Mouse (Mus musculus): Measurements from ENCODE around the gene Pcdh9. TPM values are rescaled to one million over a fixed set of nuclear protein-coding genes. Genes with fewer than 3 reads are reported as not detected.

Gene Pcdh9
- polyA plus RNA-seq, 1 experiment from 2014 or later = 40.4 TPM

DNA sequence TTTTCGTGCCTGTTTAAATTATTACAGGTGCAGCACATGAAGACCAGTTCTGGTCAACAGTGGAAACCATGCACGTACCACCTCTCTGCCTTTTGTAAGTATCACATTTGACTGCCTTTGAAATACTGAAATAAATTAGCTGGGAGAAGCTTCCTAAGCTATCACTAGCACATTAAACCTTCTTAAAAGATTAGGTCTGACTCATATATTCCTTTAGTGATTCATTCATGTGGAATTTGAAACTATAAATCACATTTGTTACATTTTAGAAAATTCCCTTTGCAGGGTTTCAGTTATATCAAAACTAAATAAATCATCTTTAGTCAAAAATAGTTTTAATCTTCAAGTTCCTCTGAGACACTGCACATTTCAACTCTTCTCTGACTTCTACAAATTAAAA lies 722.1 kb downstream of the Pcdh9 start:
- H3K36me3 ChIP-seq (ENCODE audit: control insufficient read depth, insufficient read depth, low read length) = no peaks in the 10 kb centered on the region
- H3K4me1 ChIP-seq (ENCODE audit: control insufficient read depth, insufficient read depth, low read length) = no peaks in the 10 kb centered on the region
- DNase-seq (ENCODE audit: low spot score, missing footprints) (no peak), ATAC-seq (ENCODE audit: low FRiP score) (no peak)
- no peak overlapping the region for H3K4me3 ChIP-seq (ENCODE audit: low read depth, low read length)
- no peaks in the 10 kb centered on the region for H3K9me3 ChIP-seq (ENCODE audit: control insufficient read depth, low read length)
- H3K4me2 ChIP-seq = no peak overlapping the region
- no peak overlapping the region for H3K27ac ChIP-seq (ENCODE audit: low read depth, low read length)
- H3K27me3 ChIP-seq (ENCODE audit: control insufficient read depth, insufficient read depth, low read length) = no peaks in the 10 kb centered on the region
- no peak overlapping the region for H3K9ac ChIP-seq (ENCODE audit: low read length)
- WGBS = 62% methylated on average over 2 of the region's 2 CpGs

DNA sequence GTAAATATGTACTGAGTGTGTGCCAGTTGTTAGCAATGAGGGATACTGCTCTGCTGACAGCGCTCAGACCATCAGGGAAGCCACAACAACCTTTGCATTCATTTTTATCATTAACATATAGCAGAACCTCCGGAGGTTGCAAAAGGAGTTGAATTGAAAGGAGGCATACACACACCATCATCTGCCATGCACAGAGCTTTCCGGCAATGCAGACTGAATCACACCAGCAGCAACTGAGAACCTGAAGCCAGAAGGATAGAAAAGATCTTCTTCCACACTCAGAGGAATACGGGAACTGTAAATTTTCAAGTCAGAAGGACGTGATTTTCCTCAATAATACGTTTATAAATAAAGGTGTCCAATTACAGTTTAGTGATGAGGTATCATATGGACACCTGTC lies 747.1 kb downstream of the Pcdh9 start:
- H3K36me3 ChIP-seq (ENCODE audit: control insufficient read depth, insufficient read depth, low read length) = no peaks in the 10 kb centered on the region
- no peak overlapping the region for H3K4me2 ChIP-seq
- no peak overlapping the region for H3K9ac ChIP-seq (ENCODE audit: low read length)
- no peak for ATAC-seq (ENCODE audit: low FRiP score)
- H3K4me3 ChIP-seq (ENCODE audit: low read depth, low read length) = no peak overlapping the region
- 86% methylated on average over 6 of the region's 6 CpGs for WGBS
- no peaks in the 10 kb centered on the region for H3K9me3 ChIP-seq (ENCODE audit: control insufficient read depth, low read length)
- DNase-seq (ENCODE audit: low spot score, missing footprints) = peak; percentile 61
- no peak overlapping the region for H3K27ac ChIP-seq (ENCODE audit: low read depth, low read length)
- H3K4me1 ChIP-seq (ENCODE audit: control insufficient read depth, insufficient read depth, low read length) = no peaks in the 10 kb centered on the region
- no peaks in the 10 kb centered on the region for H3K27me3 ChIP-seq (ENCODE audit: control insufficient read depth, insufficient read depth, low read length)

DNA sequence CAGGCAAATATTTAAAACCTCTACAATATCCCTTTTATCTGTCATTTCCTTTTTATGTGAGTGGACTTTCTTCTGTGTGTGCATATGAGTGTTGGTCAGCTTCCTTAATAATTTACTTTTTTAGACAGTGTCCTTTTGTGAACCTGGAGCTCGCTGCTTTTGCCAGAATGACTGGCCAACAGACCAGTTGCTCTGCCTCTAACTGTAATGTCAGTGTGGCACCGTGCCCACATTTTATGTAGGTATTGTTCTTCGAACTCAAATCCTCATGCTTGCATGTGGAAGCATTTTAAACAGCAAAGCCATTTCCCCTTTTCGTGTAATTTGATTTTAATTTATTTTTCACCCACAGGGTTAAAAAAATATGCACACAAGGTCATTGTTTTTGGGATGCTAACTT lies 748.4 kb downstream of the Pcdh9 start:
- Histone ChIP-seq H3K9ac (ENCODE audit: low read length) (no peak overlapping the region), H3K27ac (ENCODE audit: low read depth, low read length) (no peak overlapping the region), H3K4me2 (no peak overlapping the region), H3K4me3 (ENCODE audit: low read depth, low read length) (no peak overlapping the region), H3K4me1 (ENCODE audit: control insufficient read depth, insufficient read depth, low read length) (no peaks in the 10 kb centered on the region), H3K9me3 (ENCODE audit: control insufficient read depth, low read length) (no peaks in the 10 kb centered on the region), H3K36me3 (ENCODE audit: control insufficient read depth, insufficient read depth, low read length) (no peaks in the 10 kb centered on the region), H3K27me3 (ENCODE audit: control insufficient read depth, insufficient read depth, low read length) (no peaks in the 10 kb centered on the region)
- WGBS = 91% methylated on average over 4 of the region's 4 CpGs
- DNase-seq (ENCODE audit: low spot score, missing footprints) = no peak
- ATAC-seq (ENCODE audit: low FRiP score) = no peak

DNA sequence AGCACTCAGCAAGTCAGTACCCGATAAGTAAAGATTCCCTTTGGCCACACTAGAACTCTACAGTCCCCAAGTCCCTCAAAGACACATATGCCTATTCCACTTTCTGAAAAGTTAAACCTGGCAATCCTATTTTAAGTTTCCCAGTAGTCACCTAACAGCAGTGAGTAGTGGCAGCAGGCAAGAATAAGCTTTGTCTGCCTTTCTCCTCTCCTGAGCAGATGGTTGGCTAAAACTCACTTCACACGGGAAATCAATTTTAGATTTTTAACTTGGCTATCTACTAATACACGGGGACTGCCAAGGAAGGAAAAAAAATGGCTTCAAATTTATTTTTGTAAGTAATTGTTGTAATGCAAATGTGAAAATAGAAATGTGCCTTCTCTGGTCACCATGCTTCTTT lies 763.5 kb downstream of the Pcdh9 start:
- no peaks in the 10 kb centered on the region for H3K4me1 ChIP-seq (ENCODE audit: control insufficient read depth, insufficient read depth, low read length)
- H3K36me3 ChIP-seq (ENCODE audit: control insufficient read depth, insufficient read depth, low read length) = no peaks in the 10 kb centered on the region
- H3K27me3 ChIP-seq (ENCODE audit: control insufficient read depth, insufficient read depth, low read length) = no peaks in the 10 kb centered on the region
- H3K4me3 ChIP-seq (ENCODE audit: low read depth, low read length) = no peak overlapping the region
- no peaks in the 10 kb centered on the region for H3K9me3 ChIP-seq (ENCODE audit: control insufficient read depth, low read length)
- no peak overlapping the region for H3K27ac ChIP-seq (ENCODE audit: low read depth, low read length)
- WGBS = 87% methylated on average over 3 of the region's 3 CpGs
- H3K9ac ChIP-seq (ENCODE audit: low read length) = no peak overlapping the region
- no peak overlapping the region for H3K4me2 ChIP-seq
- ATAC-seq (ENCODE audit: low FRiP score) (no peak), DNase-seq (ENCODE audit: low spot score, missing footprints) (peak; percentile 69)

DNA sequence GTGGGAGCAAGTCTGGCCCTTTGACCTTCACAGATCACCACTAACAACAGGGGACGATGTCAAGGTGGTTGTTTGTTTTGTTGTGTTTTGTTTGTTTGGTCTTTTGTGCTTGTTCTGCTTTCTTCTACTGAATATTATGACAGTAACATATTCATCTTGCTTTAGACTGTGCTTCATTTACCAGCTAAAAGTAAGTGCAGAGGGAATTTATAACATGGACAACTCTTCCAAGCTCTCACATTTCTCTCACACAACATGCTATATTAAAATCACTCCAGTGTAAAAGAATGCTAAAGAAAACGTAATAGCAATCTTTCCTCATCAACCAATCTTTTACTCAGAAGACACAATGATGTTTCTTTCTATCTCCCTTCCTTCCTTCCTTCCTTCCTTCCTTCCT lies 787.7 kb downstream of the Pcdh9 start:
- 71% methylated on average over 2 of the region's 2 CpGs for WGBS
- no peak overlapping the region for H3K9ac ChIP-seq (ENCODE audit: low read length)
- H3K27ac ChIP-seq (ENCODE audit: low read depth, low read length) = no peak overlapping the region
- no peaks in the 10 kb centered on the region for H3K9me3 ChIP-seq (ENCODE audit: control insufficient read depth, low read length)
- H3K4me1 ChIP-seq (ENCODE audit: control insufficient read depth, insufficient read depth, low read length) = no peaks in the 10 kb centered on the region
- no peaks in the 10 kb centered on the region for H3K36me3 ChIP-seq (ENCODE audit: control insufficient read depth, insufficient read depth, low read length)
- no peak overlapping the region for H3K4me2 ChIP-seq
- H3K4me3 ChIP-seq (ENCODE audit: low read depth, low read length) = no peak overlapping the region
- ATAC-seq (ENCODE audit: low FRiP score) (no peak), DNase-seq (ENCODE audit: low spot score, missing footprints) (peak; percentile 72)
- no peaks in the 10 kb centered on the region for H3K27me3 ChIP-seq (ENCODE audit: control insufficient read depth, insufficient read depth, low read length)

DNA sequence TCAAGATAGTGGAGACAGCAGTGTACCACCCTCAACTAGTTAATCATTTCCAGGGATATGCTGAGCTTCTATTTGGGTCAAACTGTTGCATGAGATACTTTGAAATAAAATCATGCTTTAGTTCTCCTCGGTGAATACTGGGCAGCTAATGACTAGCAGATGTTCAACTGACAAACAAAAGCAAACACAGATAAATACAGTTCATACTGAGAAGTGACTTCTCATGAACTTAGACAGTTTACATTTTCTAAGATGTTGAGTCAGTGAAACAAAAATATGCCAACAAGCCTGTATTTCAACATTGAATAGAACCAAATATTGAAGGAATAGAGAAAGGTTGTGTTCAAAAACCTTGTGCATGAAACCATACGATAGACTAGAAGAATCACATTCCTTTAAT lies 795.4 kb downstream of the Pcdh9 start:
- no peak overlapping the region for H3K27ac ChIP-seq (ENCODE audit: low read depth, low read length)
- ATAC-seq (ENCODE audit: low FRiP score) (no peak), DNase-seq (ENCODE audit: low spot score, missing footprints) (peak; percentile 73)
- no peaks in the 10 kb centered on the region for H3K36me3 ChIP-seq (ENCODE audit: control insufficient read depth, insufficient read depth, low read length)
- no peak overlapping the region for H3K9ac ChIP-seq (ENCODE audit: low read length)
- no peaks in the 10 kb centered on the region for H3K9me3 ChIP-seq (ENCODE audit: control insufficient read depth, low read length)
- no peak overlapping the region for H3K4me2 ChIP-seq
- H3K27me3 ChIP-seq (ENCODE audit: control insufficient read depth, insufficient read depth, low read length) = no peaks in the 10 kb centered on the region
- WGBS = 74% methylated on average over 2 of the region's 2 CpGs
- H3K4me1 ChIP-seq (ENCODE audit: control insufficient read depth, insufficient read depth, low read length) = no peaks in the 10 kb centered on the region
- no peak overlapping the region for H3K4me3 ChIP-seq (ENCODE audit: low read depth, low read length)

DNA sequence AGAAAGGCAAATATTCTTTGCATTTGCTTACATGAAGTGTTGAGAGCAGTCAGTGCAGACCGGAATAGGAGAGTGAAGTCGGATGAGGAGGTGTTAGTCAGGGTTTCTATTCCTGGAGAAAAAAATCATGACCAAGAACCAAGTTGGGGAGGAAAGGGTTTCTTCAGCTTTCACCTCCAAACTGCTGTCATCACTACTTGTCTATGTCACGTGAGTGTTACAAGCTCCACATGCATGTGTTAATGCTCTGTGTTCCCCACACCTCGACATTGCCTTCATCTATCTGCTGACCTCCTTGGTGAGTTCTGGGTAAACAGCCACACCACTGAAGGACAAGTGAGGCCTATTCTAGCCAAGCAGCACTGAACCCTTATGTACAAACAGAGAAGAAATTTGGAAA lies 797.7 kb downstream of the Pcdh9 start:
- no peak overlapping the region for H3K27ac ChIP-seq (ENCODE audit: low read depth, low read length)
- H3K4me1 ChIP-seq (ENCODE audit: control insufficient read depth, insufficient read depth, low read length) = no peaks in the 10 kb centered on the region
- ATAC-seq (ENCODE audit: low FRiP score) = no peak
- no peak overlapping the region for H3K4me3 ChIP-seq (ENCODE audit: low read depth, low read length)
- H3K36me3 ChIP-seq (ENCODE audit: control insufficient read depth, insufficient read depth, low read length) = no peaks in the 10 kb centered on the region
- H3K27me3 ChIP-seq (ENCODE audit: control insufficient read depth, insufficient read depth, low read length) = no peaks in the 10 kb centered on the region
- H3K9me3 ChIP-seq (ENCODE audit: control insufficient read depth, low read length) = no peaks in the 10 kb centered on the region
- H3K9ac ChIP-seq (ENCODE audit: low read length) = no peak overlapping the region
- 85% methylated on average over 4 of the region's 4 CpGs for WGBS
- no peak overlapping the region for H3K4me2 ChIP-seq
- DNase-seq (ENCODE audit: low spot score, missing footprints) = peak; percentile 44

DNA sequence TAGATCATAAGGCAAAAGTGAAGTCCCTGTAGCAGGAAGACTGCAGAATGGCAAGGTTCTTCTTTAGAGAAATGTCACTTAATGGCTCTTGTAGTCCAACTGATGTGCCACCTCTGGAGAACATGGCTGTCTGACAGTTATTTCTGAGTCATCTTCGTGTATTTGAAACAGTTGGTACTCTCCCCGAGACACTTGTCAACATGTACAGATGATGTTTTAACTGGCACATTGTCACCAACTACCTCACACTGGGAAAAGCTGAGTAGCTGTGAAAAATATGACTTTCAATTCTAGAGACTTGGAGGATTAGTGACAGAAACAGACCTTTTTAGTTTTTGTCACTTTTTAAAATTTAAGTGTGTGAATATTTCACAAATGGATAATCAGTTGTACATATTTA lies 804.8 kb downstream of the Pcdh9 start:
- Histone ChIP-seq H3K9me3 (ENCODE audit: control insufficient read depth, low read length) (no peaks in the 10 kb centered on the region), H3K36me3 (ENCODE audit: control insufficient read depth, insufficient read depth, low read length) (no peaks in the 10 kb centered on the region), H3K9ac (ENCODE audit: low read length) (no peak overlapping the region), H3K27ac (ENCODE audit: low read depth, low read length) (no peak overlapping the region), H3K4me3 (ENCODE audit: low read depth, low read length) (no peak overlapping the region), H3K4me2 (no peak overlapping the region), H3K4me1 (ENCODE audit: control insufficient read depth, insufficient read depth, low read length) (peaks cover 2% of the 10 kb centered on the region; the same call in 1 of the 2 replicates), H3K27me3 (ENCODE audit: control insufficient read depth, insufficient read depth, low read length) (no peaks in the 10 kb centered on the region)
- 80% methylated on average over 2 of the region's 2 CpGs for WGBS
- DNase-seq (ENCODE audit: low spot score, missing footprints) (no peak), ATAC-seq (ENCODE audit: low FRiP score) (no peak)

DNA sequence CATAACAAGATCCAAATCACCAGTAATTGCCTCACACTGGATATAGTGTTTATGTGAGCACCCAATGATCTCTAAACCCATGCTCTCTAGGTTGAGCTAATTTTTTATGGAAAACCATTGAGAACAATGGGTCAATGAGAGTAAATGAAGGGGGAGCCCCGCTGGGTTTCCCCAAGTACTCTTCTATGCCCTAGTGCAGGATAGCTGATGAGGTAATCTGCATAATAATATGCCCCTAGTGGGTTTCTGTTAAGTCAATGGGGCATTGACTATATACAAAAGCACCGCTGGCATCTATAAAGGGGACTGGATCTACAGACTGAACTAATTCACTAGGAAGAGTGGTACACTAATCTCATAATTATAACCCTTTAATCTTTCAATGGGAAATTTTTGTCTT lies 807.3 kb downstream of the Pcdh9 start:
- Histone ChIP-seq H3K4me2 (no peak overlapping the region), H3K9me3 (ENCODE audit: control insufficient read depth, low read length) (no peaks in the 10 kb centered on the region), H3K9ac (ENCODE audit: low read length) (no peak overlapping the region), H3K4me1 (ENCODE audit: control insufficient read depth, insufficient read depth, low read length) (peaks cover 2% of the 10 kb centered on the region; the same call in 1 of the 2 replicates), H3K27me3 (ENCODE audit: control insufficient read depth, insufficient read depth, low read length) (no peaks in the 10 kb centered on the region), H3K36me3 (ENCODE audit: control insufficient read depth, insufficient read depth, low read length) (no peaks in the 10 kb centered on the region), H3K27ac (ENCODE audit: low read depth, low read length) (no peak overlapping the region), H3K4me3 (ENCODE audit: low read depth, low read length) (no peak overlapping the region)
- WGBS = 8% methylated on average over 2 of the region's 2 CpGs
- ATAC-seq (ENCODE audit: low FRiP score) = peak; percentile 81
- DNase-seq (ENCODE audit: low spot score, missing footprints) = peak; percentile 79

DNA sequence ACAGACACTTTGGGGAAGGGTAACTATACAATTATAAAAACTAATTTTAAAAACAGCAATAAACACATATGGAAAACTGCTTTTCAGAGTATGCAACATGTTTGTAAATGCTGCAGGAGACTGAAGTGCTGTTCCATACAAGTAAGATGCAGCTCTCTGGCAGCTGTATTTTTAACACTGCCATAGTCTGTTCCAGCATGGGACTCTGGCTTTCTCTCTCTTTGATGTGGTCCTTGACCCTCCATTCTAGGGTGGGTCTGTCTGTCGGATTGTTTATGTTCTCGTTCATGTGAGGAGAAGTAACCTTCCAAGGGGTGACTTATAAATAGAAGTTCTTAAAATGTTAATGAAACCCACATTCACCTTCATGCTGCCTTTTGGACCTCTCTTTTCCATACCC lies 809.6 kb downstream of the Pcdh9 start:
- H3K9me3 ChIP-seq (ENCODE audit: control insufficient read depth, low read length) = no peaks in the 10 kb centered on the region
- DNase-seq (ENCODE audit: low spot score, missing footprints) (peak; percentile 68), ATAC-seq (ENCODE audit: low FRiP score) (no peak)
- H3K27ac ChIP-seq (ENCODE audit: low read depth, low read length) = no peak overlapping the region
- H3K9ac ChIP-seq (ENCODE audit: low read length) = no peak overlapping the region
- no peak overlapping the region for H3K4me3 ChIP-seq (ENCODE audit: low read depth, low read length)
- no peaks in the 10 kb centered on the region for H3K36me3 ChIP-seq (ENCODE audit: control insufficient read depth, insufficient read depth, low read length)
- H3K27me3 ChIP-seq (ENCODE audit: control insufficient read depth, insufficient read depth, low read length) = no peaks in the 10 kb centered on the region
- peaks cover 2% of the 10 kb centered on the region; the same call in 1 of the 2 replicates for H3K4me1 ChIP-seq (ENCODE audit: control insufficient read depth, insufficient read depth, low read length)
- 20% methylated on average over 2 of the region's 2 CpGs for WGBS
- H3K4me2 ChIP-seq = no peak overlapping the region
